Mouse (Mus musculus): Measurements from ENCODE around the gene Synj2. TPM values are rescaled to one million over a fixed set of nuclear protein-coding genes. Genes with fewer than 3 reads are reported as not detected.

Synj2 gene
- polyA plus RNA-seq, 1 experiment from 2014 or later: 6.0 TPM

- CTCF ChIA-PET: interaction anchor here (1.0 to 1.6 kb wide), 2 partner anchors 12 to 30 kb away, joined by 3 to 4 read pairs; partner anchors contain the start of gene Synj2
- ATAC-seq (no peak), DNase-seq (ENCODE audit: low read depth, low spot score) (no peak)
- POLR2A ChIA-PET: no interaction called here
- in situ Hi-C loops (cut with MboI; ENCODE audit: low pct_unique_long_range_greater_than_20kb): no loop called here
- no peaks in the 10 kb centered on the region for H3K27me3 ChIP-seq
- TF ChIP-seq CTCF (IDR thresholded peaks at IDR 0.05): no peak
Observed at GRCm38 (mm10) chr17:5970298-5970821, 29.3 kb downstream of the Synj2 start.

DNA sequence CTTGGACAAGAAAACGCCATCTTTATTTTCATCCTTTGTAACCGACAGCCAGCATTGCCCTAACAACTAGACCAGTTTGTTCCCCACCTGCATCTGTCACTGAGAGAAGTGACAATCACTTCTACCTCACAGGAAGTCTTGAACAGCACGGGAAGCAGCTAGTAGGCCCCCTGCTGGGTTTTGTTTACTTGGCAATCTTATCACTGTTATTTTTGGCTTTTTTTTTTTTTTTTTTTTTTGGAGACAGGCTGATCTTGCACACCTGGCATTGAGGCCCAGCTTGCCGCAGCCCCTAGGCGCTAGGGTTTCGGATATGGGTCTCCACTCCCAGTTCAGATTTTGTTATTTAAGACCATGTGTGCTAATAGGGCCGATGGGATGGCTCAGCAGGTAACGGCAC lies 32.5 kb downstream of the Synj2 start:
- POLR2A ChIA-PET: interaction anchor here (0.7 to 1.2 kb wide), 2 partner anchors 13 to 50 kb away, joined by 4 to 5 read pairs; no protein-coding TSS in a partner anchor
- in situ Hi-C loops (cut with MboI; ENCODE audit: low pct_unique_long_range_greater_than_20kb): no loop called here
- no peak for ATAC-seq
- CTCF ChIA-PET: interaction anchor here (1.1 kb wide), 1 partner anchor 8 kb away, joined by 4 read pairs; no protein-coding TSS in a partner anchor
- no peak for TF ChIP-seq CTCF (IDR thresholded peaks at IDR 0.05)
- DNase-seq (ENCODE audit: low read depth, low spot score): no peak
- H3K27me3 ChIP-seq: no peaks in the 10 kb centered on the region

DNA sequence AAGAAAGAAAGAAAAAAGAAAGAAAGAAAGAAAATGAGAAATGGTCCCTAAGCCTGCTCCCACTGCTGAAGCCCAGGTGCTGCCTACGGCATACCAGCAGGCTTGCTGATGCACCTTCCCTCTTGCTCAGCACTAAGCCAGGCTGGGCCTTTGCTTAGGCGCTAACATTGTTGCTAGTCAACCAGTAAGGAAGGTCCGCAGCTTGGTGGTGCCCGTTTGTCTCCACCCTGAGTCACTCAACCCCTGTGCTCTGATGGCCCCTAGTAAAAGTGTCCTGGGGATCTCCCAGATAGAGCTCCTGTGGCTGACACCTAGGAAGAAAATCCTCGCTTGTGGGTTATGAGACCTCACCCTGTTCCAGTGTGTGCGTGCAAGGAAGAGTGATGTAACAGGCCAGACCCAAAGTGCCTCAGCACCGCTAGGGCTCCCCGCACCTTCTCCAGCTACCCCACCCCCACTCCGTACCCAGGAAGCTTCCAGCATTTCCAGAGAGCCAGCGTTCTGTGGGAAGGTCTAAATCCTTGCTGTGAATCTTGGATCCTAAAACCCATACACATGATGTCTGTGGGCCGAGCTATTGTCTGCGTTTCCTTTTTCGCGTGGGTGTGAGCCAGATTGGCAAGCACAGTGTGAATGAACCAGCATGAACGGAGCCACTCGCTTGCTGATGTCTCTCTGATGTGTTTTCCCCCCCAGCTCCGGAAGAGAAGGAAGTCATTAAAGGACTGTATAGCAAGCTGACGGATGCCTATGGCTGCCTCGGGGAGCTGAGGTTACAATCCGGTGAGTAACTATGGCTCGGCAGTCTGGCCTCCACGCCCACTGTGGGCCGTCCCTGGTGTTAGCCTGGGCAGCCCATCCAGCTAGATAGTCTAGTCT lies 34.3 kb downstream of the Synj2 start:
- POLR2A ChIA-PET: no interaction called here
- DNase-seq (ENCODE audit: low read depth, low spot score) (no peak), ATAC-seq (no peak)
- CTCF ChIA-PET: interaction anchor here (0.8 kb wide), 1 partner anchor 8 kb away, joined by 3 read pairs; no protein-coding TSS in a partner anchor
- in situ Hi-C loops (cut with MboI; ENCODE audit: low pct_unique_long_range_greater_than_20kb): no loop called here
- H3K27me3 ChIP-seq: no peaks in the 10 kb centered on the region
- no peak for TF ChIP-seq CTCF (IDR thresholded peaks at IDR 0.05)

GRCm38 (mm10) chr17:5976221-5977055 lies 35.4 kb downstream of the Synj2 start:
- ATAC-seq (no peak), DNase-seq (ENCODE audit: low read depth, low spot score) (no peak)
- in situ Hi-C loops (cut with MboI; ENCODE audit: low pct_unique_long_range_greater_than_20kb): no loop called here
- no peaks in the 10 kb centered on the region for H3K27me3 ChIP-seq
- TF ChIP-seq CTCF (IDR thresholded peaks at IDR 0.05): no peak
- POLR2A ChIA-PET: no interaction called here
- CTCF ChIA-PET: no interaction called here

DNA sequence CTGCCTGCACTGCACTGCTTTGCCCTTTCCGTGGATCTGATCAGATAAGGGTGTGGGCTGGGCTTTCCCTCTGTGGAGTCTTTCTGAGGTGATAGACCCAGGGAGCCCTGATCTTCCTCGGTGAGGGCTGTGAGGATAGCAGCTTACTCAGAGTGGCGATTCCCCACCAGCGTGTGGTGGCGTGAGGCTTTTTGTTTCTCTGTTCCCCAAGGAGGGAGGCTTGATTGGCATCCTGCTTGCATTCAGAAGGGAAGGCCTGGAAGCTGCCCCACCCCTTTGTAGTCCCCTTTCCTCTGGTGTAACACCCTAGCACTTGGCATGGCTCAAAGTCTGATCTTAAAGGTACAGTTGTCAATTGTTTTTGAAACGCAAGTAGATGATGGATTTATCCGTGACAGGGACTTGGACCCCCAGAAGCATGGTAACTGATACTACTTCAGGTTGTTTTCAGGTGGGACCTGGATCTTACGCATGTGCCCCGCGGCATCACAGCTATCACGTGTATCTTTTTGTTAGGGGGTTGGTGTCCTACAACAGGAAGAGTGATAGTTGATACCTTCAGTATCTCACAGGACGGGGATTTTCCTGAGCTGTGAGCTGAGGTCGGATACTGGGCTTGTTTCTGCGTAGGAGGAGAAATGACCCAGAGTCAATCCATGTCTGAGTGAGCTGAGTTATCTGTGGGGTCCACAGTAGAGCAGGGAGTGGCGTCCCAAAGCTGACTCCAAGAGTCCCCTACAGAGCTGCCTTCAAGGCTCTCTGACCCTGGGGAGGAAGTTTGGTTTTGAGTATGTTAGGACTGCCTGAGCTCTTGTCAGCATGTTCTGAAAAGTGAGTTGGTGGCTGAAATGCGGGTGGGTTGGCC lies 36.2 kb downstream of the Synj2 start:
- no peak for TF ChIP-seq CTCF (IDR thresholded peaks at IDR 0.05)
- POLR2A ChIA-PET: no interaction called here

GRCm38 (mm10) chr17:5977921-5978504 lies 36.9 kb downstream of the Synj2 start:
- ChIA-PET CTCF (interaction anchor here (0.8 to 1.4 kb wide), 3 partner anchors 10 to 150 kb away, joined by 3 read pairs; partner anchors contain the start of gene Synj2), POLR2A (no interaction called here)
- no peak for DNase-seq (ENCODE audit: low read depth, low spot score)
- no peaks in the 10 kb centered on the region for H3K27me3 ChIP-seq
- in situ Hi-C loops (cut with MboI; ENCODE audit: low pct_unique_long_range_greater_than_20kb): no loop called here
- no peak for ATAC-seq
- no peak for TF ChIP-seq CTCF (IDR thresholded peaks at IDR 0.05)

More for the DNA sequence above, 36.2 kb downstream of the Synj2 start:
- CTCF ChIA-PET: no interaction called here
- in situ Hi-C loops (cut with MboI; ENCODE audit: low pct_unique_long_range_greater_than_20kb): no loop called here
- DNase-seq (ENCODE audit: low read depth, low spot score): no peak
- ATAC-seq: no peak
- no peaks in the 10 kb centered on the region for H3K27me3 ChIP-seq

- in situ Hi-C loops (cut with MboI; ENCODE audit: low pct_unique_long_range_greater_than_20kb): no loop called here
- ATAC-seq (peak; percentile 52), DNase-seq (ENCODE audit: low read depth, low spot score) (no peak)
- ChIA-PET CTCF (interaction anchor here (0.8 to 1.4 kb wide), 3 partner anchors 10 to 150 kb away, joined by 3 read pairs; partner anchors contain the start of gene Synj2), POLR2A (interaction anchor here (0.6 kb wide), 2 partner anchors 15 to 29 kb away, joined by 3 read pairs; no protein-coding TSS in a partner anchor)
- H3K27me3 ChIP-seq: no peaks in the 10 kb centered on the region
- TF ChIP-seq CTCF (IDR thresholded peaks at IDR 0.05): no peak
Observed at GRCm38 (mm10) chr17:5978505-5979077, 37.5 kb downstream of the Synj2 start.

GRCm38 (mm10) chr17:5980860-5981259 lies 39.8 kb downstream of the Synj2 start:
- ATAC-seq (no peak), DNase-seq (ENCODE audit: low read depth, low spot score) (no peak)
- in situ Hi-C loops (cut with MboI; ENCODE audit: low pct_unique_long_range_greater_than_20kb): no loop called here
- H3K27me3 ChIP-seq: no peaks in the 10 kb centered on the region
- ChIA-PET CTCF (interaction anchor here (0.8 to 1.4 kb wide), 3 partner anchors 8 to 43 kb away, joined by 3 to 4 read pairs (median 3); no protein-coding TSS in a partner anchor), POLR2A (no interaction called here)
- no peak for TF ChIP-seq CTCF (IDR thresholded peaks at IDR 0.05)

- in situ Hi-C loops (cut with MboI; ENCODE audit: low pct_unique_long_range_greater_than_20kb): no loop called here
- no peak for ATAC-seq
- no peak for DNase-seq (ENCODE audit: low read depth, low spot score)
- no peak for TF ChIP-seq CTCF (IDR thresholded peaks at IDR 0.05)
- H3K27me3 ChIP-seq: no peaks in the 10 kb centered on the region
- POLR2A ChIA-PET: interaction anchor here (0.6 kb wide), 1 partner anchor 45 kb away, joined by 3 read pairs; no protein-coding TSS in a partner anchor
- CTCF ChIA-PET: interaction anchor here (0.8 to 1.9 kb wide), 2 partner anchors 8 to 11 kb away, joined by 3 to 8 read pairs; no protein-coding TSS in a partner anchor
Observed at GRCm38 (mm10) chr17:5983150-5983549, 42.1 kb downstream of the Synj2 start.
